Mouse (Mus musculus) heart, adult 8-10 months (tissue): ENCODE measurements at regions not wholly inside any gene's neighbourhood (a gene's known extent, or its start where the extent isn't known, plus 50 kb on each side); places are given as distances from the start of the nearest gene placed in this dataset.

ENCODE experiments used
- DNase-seq: peaks from one replicate; pipeline ENCODE4 v3.0.0; 2022; ENCODE audit warnings: low spot score

DNA sequence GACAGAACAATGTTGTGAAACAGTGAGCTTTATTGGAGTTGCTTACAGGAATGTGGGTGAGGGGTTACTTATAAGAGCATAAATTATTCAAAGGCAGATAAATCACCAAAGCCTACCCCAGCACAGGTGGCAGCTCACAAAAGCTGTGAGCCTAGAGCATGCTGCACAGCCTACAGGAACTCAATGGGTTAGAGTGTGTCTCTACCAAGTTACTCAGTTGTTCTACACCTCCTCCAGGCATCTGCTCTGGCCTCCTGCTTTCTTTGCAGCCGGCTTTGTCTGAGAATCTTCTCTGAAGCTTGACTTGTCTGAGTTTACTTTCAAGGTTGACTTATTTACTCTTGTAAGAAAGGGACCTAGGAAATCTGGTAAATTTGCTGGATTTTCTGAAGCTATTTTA is 336.5 kb downstream of the Fscb start:
- DNase-seq = no peak

DNA sequence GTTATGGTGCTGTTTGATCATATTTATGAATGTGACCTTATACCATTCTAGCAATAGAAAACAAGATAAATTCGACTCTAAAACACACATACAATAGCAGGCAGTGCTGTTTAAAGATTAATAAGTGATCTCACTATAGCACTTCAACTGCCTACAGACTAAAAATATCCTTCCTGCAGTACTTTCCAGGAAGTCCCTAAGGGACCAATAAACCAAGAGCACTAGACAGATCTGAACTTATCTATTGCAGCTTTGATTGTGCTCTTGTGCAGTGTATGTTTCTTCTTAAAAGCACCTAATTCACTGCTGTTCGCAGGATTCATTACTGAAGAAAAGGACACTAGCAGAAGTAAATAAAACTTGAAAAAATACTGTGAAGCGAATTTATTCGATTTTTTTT is 358.1 kb downstream of the Fscb start:
- no peak for DNase-seq

DNA sequence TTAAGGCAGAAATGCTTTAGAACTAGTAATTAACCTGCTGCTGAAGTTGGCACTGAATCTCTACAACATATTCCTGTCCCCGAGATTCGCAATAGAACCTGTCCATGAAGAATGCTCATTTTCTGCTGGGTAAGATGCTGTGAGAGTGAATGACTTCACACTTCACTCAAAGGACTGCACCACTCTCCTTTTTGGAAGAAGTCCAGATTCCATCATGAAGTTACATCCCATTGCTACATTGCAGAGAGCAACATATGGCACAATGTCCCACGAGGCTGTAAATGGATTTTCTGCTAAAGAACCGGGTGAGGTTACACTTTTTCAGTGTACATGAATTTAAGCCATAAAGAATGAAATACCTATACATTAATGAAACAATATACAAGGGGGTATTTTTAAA is 360.0 kb downstream of the Fscb start:
- DNase-seq = no peak

DNA sequence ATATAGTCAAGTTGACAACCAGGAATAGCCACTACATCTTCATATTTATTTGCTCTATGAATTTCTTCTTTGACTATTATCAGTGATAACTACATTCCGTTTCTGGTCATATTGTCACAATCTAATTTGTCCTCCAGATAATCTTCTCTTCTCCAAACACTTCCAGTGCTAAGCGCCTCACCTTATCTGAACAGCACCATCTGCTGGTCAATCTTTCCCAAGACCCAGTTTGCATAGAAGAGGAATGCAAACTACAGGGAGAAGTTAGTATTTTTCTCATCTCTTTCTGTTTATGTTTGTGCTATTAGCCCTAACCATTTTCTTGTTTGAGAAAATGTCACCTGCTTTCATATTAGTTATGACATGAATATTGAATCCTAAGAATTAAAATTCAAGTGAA is 370.3 kb downstream of the Fscb start:
- no peak for DNase-seq

DNA sequence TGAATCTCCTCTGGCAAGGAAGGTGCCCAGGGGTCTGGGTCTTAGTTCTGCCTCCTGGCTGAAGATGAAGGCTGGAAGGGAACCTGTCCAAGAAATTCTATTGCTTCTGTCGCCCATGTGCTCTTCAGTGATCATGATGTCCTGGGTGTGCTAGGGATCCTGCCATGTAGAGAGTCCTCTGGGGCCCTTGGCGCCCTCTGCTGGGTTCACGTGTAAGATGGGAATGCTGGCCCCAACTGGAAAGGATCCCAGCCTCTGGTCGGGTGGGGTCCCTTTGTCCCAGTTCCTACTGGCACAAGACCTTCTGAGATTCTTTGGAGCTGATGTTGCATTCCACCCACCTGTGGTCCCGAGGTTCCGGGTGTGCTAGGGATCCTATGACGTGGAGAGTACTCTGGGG is 397.7 kb downstream of the Fscb start:
- DNase-seq = no peak

DNA sequence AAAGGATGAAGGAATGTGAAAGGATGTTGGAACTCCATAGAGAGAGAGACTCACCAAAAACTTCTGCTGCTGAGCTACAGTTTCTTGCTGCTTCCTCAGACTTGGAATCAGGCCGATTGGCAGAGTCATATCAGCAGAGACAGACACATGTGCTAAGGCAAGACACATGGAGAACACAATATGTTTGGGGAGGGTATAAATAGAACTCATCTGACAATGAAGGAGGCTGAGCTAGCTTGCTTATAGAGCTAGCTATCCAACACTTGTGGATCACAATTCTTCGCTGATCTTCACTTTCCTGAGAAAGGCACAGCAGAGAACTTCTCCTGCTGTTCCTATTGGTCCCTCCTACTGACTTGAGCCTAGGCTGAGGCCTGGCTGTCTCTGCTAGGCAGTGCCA is 429.0 kb downstream of the Fscb start:
- DNase-seq = no peak

DNA sequence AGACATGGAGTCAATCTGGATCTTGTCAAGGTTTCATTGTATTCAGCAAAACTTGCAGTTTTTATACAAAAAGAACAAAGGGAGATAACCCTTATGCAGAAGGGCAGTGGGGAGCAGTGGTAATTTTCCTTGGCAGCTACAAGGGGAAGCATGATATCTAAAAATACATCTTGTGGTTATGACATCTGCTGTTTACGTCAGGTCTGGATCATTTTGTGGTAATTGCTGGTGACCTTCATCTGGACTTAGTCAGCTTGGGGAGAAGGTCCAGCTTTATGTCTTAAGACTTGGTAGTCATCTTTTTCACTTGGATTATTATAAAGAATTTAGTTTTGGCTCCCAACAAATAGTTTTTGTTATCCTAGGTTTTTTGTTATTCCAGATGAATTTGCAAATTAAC is 465.9 kb downstream of the Fscb start:
- DNase-seq = peak; percentile 3
